Mouse (Mus musculus): ENCODE results near the gene Atl1.

DNA sequence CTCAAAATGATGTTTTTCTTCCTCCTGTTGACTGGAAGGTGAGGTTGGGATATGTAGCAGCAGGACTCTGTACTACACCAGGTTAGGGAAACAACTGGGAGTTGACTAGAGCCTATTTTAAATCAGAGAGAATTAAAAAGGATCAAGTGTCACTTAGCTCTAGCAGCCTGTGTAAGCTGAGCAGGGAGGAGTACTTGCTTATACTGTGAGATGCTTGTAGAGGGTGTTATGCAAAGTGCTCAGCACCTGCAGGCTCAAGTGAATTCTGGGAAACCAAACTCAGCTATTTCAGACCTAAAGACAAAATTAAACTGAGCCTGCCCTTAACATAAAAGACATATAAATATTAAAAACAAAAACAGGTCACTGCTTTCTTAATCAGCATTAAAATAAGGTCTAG lies 81.3 kb downstream of the Atl1 start:
- no peak for TF ChIP-seq CTCF (IDR thresholded peaks at IDR 0.05; ENCODE audit: insufficient read depth, low read length)
- no peak for TF ChIP-seq POLR2A (IDR thresholded peaks at IDR 0.05; ENCODE audit: borderline replicate concordance, extremely low read depth, low read depth, low read length)

Data from lung, adult 2 months (tissue).